Mouse (Mus musculus): Measurements from ENCODE around the gene Hdac10.

- no peak for TF ChIP-seq POLR2A (IDR thresholded peaks at IDR 0.05; ENCODE audit: borderline replicate concordance, extremely low read depth, insufficient read depth, insufficient read length, poor library complexity, severe bottlenecking)
- TF ChIP-seq CTCF (IDR thresholded peaks at IDR 0.05; ENCODE audit: borderline replicate concordance, extremely low read depth, insufficient read depth, insufficient read length) = no peak
Observed at GRCm38 (mm10) chr15:89146537-89146936, 18.0 kb upstream of the Hdac10 start.
